Mouse (Mus musculus) stomach, embryonic 15.5 days (tissue): ENCODE results near the gene Ppm1h. TPM values are rescaled to one million over a fixed set of nuclear protein-coding genes. Genes with fewer than 3 reads are reported as not detected.

Experiments used
- ATAC-seq: fragments of 200-750 bp; cut with Nextera tagmentation; 2 replicates; pipeline ENCODE4 v1.8.0; 2017; ENCODE audit warnings: low read depth, moderate number of reproducible peaks, moderate TSS enrichment; ENCODE audit not compliant: insufficient read depth, low FRiP score
- H3K27ac ChIP-seq: fragments of 300-500 bp; sonication (generic); 2 replicates; pipeline ENCODE4 v1.5.1; 2015; ENCODE audit warnings: mild to moderate bottlenecking, inconsistent platforms
- H3K27me3 ChIP-seq: fragments of 300-500 bp; sonication (generic); replicated peaks from 2 replicates; pipeline ENCODE4 v1.6.1; 2015; ENCODE audit warnings: inconsistent platforms
- H3K36me3 ChIP-seq: fragments of 300-500 bp; sonication (generic); 2 replicates; pipeline ENCODE4 v1.6.1; 2015; ENCODE audit warnings: inconsistent platforms
- H3K4me1 ChIP-seq: fragments of 300-500 bp; sonication (generic); 2 replicates; pipeline ENCODE4 v1.6.1; 2015; ENCODE audit warnings: inconsistent platforms
- H3K4me2 ChIP-seq: fragments of 300-500 bp; sonication (generic); 2 replicates; pipeline ENCODE4 v1.6.1; 2015; ENCODE audit warnings: mild to moderate bottlenecking, inconsistent platforms
- H3K4me3 ChIP-seq: fragments of 300-500 bp; sonication (generic); replicated peaks from 2 replicates; pipeline ENCODE4 v1.5.1; 2015; ENCODE audit warnings: inconsistent platforms
- H3K9ac ChIP-seq: fragments of 300-500 bp; sonication (generic); 2 replicates; pipeline ENCODE4 v1.6.1; 2015; ENCODE audit warnings: inconsistent platforms
- H3K9me3 ChIP-seq: fragments of 300-500 bp; sonication (generic); 2 replicates; pipeline ENCODE4 v1.6.1; 2016; ENCODE audit warnings: inconsistent platforms
- WGBS: fragments of 180-500 bp; shearing (Covaris S2); methylation state at CpG from one replicate; pipeline ENCODE4 v1.1.7; 2015; 5-methylcytosine and 5-hydroxymethylcytosine counted together
- polyA plus RNA-seq: library from polyadenylated mRNA; unstranded; fragments of >200 nt; fragmentation: Nextera tagmentation; extraction: Ambion mirVana; gene quantifications from 2 replicates; pipeline ENCODE4 v1.2.1, GENCODE M21; 2015

Ppm1h gene
- polyA plus RNA-seq, 1 experiment from 2014 or later: 13.2 TPM

DNA sequence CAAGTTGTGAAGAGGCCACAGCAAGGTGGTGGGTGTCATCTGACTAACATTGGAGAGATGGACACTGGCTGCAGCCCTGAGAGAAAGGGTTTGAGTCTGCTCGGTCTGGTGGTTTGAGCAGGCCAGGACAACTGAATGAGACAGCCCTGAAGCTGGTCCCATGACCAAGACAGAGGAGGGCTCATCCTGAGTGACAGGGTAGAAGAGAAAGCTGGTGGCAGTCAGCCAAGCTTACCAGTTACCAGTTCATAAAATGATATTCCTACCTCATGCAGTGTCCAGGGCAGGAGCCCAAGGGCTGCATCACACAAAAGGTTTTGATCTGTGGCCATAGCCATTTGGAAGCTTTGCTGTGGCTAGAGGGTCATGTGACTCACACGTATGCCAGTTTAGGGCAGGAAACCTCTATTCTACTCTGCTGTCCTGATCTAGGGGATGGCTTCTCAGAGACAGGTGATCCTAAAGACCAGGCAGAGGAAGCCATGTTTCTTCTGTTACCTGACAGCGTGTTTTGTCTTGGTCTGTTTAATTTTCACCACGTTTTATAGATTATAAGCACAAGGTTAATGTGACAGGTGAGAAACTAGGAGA is 69.9 kb downstream of the Ppm1h start:
- Histone ChIP-seq H3K9ac (no peak overlapping the region), H3K36me3 (no peaks in the 10 kb centered on the region), H3K4me1 (0 out of 2 replicates have a peak, but pooled peaks cover 4% of the 10 kb centered on the region), H3K27me3 (no peaks in the 10 kb centered on the region), H3K4me3 (no peak overlapping the region), H3K9me3 (no peaks in the 10 kb centered on the region), H3K4me2 (no peak overlapping the region), H3K27ac (no peak overlapping the region)
- ATAC-seq: no peak
- WGBS: 60% methylated on average over 4 of the region's 4 CpGs

DNA sequence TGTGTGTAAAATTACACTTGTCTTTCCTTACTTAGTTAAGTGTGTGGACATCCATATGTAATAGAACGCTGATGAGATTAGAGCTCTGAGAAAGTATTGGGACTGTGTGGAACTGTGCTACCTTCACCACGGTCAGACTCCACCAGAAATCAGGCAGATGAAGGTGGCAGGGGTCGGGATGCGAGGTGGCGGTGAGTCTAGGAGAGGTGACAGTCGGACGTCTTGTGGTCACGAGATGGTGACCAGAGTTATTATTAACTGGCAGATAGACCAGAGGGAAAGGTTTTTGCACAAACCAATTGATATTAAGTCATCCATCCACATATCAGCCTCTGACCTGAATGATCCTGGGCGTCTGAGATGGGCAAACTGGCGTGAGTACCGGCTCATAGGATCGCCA is 70.5 kb downstream of the Ppm1h start:
- Histone ChIP-seq H3K4me3 (no peak overlapping the region), H3K27me3 (no peaks in the 10 kb centered on the region), H3K4me1 (0 out of 2 replicates have a peak, but pooled peaks cover 5% of the 10 kb centered on the region), H3K9ac (no peak overlapping the region), H3K36me3 (no peaks in the 10 kb centered on the region), H3K9me3 (no peaks in the 10 kb centered on the region), H3K4me2 (no peak overlapping the region), H3K27ac (no peak overlapping the region)
- ATAC-seq: no peak
- 87% methylated on average over 12 of the region's 12 CpGs for WGBS

DNA sequence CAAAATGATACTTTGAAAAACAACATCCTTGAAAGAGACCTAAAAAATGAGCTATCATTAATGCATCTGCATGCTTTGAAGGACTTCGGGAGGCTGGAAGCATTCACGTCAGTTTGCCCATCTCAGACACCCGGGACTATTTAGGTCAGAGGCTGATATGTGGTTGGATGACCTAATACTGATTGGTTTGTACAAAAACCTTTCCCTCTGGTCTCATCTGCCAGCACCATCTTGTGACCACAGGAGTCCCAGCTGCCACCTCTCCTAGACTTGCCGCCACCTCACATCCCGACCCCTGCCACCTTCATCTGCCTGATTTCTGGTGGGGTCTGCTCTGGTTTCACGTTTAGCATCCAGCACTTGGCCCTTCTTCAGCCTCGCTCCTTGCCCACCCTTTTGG is 71.3 kb downstream of the Ppm1h start:
- H3K4me2 ChIP-seq: no peak overlapping the region
- ATAC-seq: no peak
- no peak overlapping the region for H3K27ac ChIP-seq
- H3K4me3 ChIP-seq: no peak overlapping the region
- no peak overlapping the region for H3K9ac ChIP-seq
- H3K4me1 ChIP-seq: 0 out of 2 replicates have a peak, but pooled peaks cover 5% of the 10 kb centered on the region
- no peaks in the 10 kb centered on the region for H3K9me3 ChIP-seq
- H3K36me3 ChIP-seq: no peaks in the 10 kb centered on the region
- H3K27me3 ChIP-seq: no peaks in the 10 kb centered on the region
- 80% methylated on average over 7 of the region's 7 CpGs for WGBS

DNA sequence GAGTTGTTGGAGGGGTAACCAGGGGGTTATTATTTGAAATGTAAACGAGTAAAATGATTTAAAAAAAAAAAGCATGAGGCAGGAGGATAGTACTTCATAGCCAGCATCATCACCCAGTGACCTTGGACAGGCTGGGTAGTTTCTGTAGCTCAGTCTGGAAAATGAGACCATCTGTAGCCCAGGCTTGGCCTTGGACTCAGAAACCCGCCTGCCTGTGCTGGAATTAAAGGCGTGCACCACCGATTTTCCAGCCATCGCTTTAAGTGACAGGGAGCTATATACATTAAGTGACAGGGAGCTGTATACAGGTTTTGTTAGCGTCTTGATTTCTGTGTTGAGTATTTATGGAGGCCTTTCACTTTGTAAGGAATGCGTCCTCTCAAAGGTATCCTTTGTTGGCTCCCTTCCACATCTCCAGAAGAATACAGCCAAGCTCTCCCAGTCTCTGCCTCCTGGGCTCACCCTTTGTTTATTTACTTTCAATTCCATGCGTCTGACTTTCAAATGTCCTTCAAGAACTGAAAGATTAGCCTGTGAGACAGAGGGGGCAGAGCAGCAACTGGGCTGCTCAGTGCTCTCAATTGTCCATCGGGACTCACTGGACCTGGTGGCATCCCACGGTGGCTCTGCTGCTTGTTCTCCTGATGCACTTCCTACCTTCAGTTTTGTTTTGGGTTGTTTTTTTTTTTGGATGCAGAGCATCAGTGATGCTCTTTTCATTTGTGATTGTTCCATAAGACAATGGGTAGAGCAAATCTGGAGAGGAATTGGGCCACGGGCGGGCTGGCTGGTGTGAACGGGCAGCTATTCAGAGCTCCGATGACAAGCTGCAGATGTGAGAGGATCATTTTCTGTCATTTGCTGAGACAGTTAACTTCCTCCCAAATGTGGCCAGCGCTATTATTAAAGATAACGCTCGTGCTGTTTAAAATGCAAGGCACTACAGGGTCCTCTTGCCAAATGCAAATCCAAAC is 74.7 kb downstream of the Ppm1h start:
- Histone ChIP-seq H3K4me2 (no peak overlapping the region), H3K27me3 (no peaks in the 10 kb centered on the region), H3K9ac (no peak overlapping the region), H3K9me3 (no peaks in the 10 kb centered on the region), H3K4me3 (no peak overlapping the region), H3K27ac (no peak overlapping the region), H3K4me1 (0 out of 2 replicates have a peak, but pooled peaks cover 9% of the 10 kb centered on the region), H3K36me3 (no peaks in the 10 kb centered on the region)
- WGBS: 45% methylated on average over 17 of the region's 17 CpGs
- ATAC-seq: no peak

DNA sequence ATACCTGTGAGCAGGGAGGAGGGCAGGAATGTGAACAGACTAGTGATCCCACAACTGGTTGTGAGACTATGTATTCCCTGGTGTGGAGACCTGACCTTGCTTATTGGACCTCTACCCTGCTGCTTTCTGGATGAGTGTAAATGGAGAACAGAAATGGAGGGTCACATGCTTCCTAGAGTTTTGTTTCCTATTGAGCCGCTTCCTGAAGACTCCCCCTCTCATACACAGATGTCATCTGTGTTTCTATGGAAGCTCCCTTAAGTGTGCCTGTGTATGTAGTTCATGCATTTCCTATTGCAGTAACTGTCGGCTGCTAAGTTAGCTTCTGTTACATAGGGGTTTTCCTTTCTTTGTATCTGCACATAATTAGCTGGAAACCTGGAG is 75.4 kb downstream of the Ppm1h start:
- no peak for ATAC-seq
- no peak overlapping the region for H3K4me3 ChIP-seq
- no peaks in the 10 kb centered on the region for H3K36me3 ChIP-seq
- no peak overlapping the region for H3K27ac ChIP-seq
- 0 out of 2 replicates have a peak, but pooled peaks cover 9% of the 10 kb centered on the region for H3K4me1 ChIP-seq
- WGBS: 45% methylated on average over 2 of the region's 2 CpGs
- no peak overlapping the region for H3K9ac ChIP-seq
- H3K4me2 ChIP-seq: no peak overlapping the region
- H3K27me3 ChIP-seq: no peaks in the 10 kb centered on the region
- H3K9me3 ChIP-seq: no peaks in the 10 kb centered on the region

DNA sequence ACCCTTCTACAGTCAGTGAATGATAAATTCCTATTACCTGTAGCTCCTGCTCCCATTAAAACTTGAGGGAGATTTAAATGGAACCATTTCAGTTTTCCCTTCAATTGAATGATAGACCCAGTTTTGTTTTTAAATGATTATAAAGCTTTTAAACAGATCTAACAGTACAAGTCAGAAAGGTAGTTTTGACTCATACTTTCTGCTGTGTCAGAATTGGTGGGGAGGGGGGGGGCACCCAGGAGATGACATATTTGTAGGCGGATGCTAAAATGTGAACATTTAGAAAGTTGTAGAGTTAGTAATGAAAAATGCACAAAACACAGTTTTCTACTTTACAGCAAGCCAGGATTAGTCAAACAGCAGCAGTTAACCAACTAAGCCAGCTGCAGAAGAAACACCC is 76.4 kb downstream of the Ppm1h start:
- Histone ChIP-seq H3K4me1 (0 out of 2 replicates have a peak, but pooled peaks cover 9% of the 10 kb centered on the region), H3K27ac (no peak overlapping the region), H3K9ac (no peak overlapping the region), H3K36me3 (no peaks in the 10 kb centered on the region), H3K4me3 (no peak overlapping the region), H3K9me3 (no peaks in the 10 kb centered on the region), H3K27me3 (no peaks in the 10 kb centered on the region), H3K4me2 (no peak overlapping the region)
- 94% methylated on average over 1 of the region's 1 CpGs for WGBS
- no peak for ATAC-seq

DNA sequence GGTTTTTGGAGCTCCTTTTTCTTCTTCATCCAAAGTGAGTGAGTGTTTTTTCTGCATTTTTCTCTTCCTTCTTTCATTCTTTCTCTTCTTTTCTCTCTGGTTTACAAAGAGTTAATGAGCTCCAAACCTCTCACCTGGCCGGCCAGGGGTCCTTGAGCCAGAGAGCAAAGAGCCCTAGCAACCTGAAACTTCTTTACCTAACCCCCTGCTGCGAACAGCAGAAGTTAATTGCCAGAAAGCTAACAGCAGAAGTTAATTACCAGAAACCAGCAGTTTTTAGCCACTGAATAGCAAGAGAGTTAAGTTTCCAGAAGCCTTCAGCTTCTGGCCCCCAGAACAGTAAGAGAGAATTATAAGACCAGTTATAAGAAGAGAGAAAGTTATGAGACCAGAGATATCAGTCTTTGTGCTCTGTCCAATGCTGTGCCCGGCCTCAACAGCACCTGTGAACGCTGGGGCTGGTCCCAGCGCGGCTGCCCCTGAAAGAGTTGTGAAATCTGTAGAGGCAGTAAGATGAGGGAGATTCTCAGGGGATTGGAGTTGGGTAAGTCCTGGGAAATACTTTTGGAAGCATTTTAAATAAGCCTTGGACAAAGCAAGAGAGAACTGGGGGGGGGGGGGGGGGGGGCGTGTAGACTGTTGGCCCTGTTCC is 78.4 kb downstream of the Ppm1h start:
- WGBS: 23% methylated on average over 7 of the region's 7 CpGs
- Histone ChIP-seq H3K4me3 (no peak overlapping the region), H3K9me3 (no peaks in the 10 kb centered on the region), H3K36me3 (no peaks in the 10 kb centered on the region), H3K9ac (no peak overlapping the region), H3K4me2 (no peak overlapping the region), H3K27me3 (no peaks in the 10 kb centered on the region), H3K27ac (no peak overlapping the region), H3K4me1 (0 out of 2 replicates have a peak, but pooled peaks cover 9% of the 10 kb centered on the region)
- no peak for ATAC-seq

DNA sequence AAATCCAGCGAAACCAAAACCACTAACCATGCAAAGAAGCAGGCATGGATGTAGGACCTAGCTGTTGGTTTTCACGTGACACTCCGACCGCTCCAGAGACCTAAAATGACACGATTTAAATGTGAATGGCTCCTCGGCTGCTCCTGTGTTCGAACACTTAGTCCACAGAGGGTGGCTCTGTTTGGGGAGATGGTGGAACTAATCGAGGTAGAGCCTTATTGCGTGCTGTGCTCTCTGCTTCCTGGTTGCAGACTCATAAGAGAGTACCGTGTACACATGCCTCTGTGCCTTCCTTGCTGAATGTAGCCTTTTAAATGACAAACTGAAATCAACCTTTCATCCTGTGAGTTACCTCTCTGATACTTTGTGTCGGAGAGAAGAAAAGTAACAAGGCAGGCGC is 79.2 kb downstream of the Ppm1h start:
- Histone ChIP-seq H3K27me3 (no peaks in the 10 kb centered on the region), H3K4me1 (0 out of 2 replicates have a peak, but pooled peaks cover 9% of the 10 kb centered on the region), H3K36me3 (no peaks in the 10 kb centered on the region), H3K4me3 (no peak overlapping the region), H3K27ac (no peak overlapping the region), H3K9ac (no peak overlapping the region), H3K4me2 (0 out of 2 replicates have a peak overlapping the region, but pooled peaks have one; percentile 21), H3K9me3 (no peaks in the 10 kb centered on the region)
- 71% methylated on average over 12 of the region's 12 CpGs for WGBS
- no peak for ATAC-seq

DNA sequence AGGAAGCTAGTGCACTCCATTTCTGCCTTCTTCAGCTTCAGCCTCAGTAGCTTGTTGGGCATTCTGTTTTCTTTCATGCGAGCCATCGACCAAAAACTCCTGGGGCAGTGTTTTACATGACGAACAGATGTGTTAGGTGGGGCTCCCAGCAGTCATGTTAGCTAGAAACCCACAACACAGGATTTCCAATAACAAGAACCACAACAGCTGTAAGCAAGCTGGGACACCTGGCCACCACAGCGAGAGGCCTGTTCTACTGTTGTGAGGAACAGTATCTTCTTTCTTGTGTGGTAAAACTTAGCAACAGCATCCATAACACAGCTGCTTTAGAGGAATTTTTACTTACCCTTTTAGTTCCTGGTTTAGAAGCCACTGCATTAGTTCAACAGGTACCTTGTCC is 79.8 kb downstream of the Ppm1h start:
- H3K36me3 ChIP-seq: no peaks in the 10 kb centered on the region
- H3K4me2 ChIP-seq: no peak overlapping the region
- no peak overlapping the region for H3K27ac ChIP-seq
- 0 out of 2 replicates have a peak, but pooled peaks cover 7% of the 10 kb centered on the region for H3K4me1 ChIP-seq
- no peaks in the 10 kb centered on the region for H3K27me3 ChIP-seq
- H3K9me3 ChIP-seq: no peaks in the 10 kb centered on the region
- WGBS: 70% methylated on average over 4 of the region's 4 CpGs
- no peak overlapping the region for H3K4me3 ChIP-seq
- H3K9ac ChIP-seq: no peak overlapping the region
- ATAC-seq: no peak

DNA sequence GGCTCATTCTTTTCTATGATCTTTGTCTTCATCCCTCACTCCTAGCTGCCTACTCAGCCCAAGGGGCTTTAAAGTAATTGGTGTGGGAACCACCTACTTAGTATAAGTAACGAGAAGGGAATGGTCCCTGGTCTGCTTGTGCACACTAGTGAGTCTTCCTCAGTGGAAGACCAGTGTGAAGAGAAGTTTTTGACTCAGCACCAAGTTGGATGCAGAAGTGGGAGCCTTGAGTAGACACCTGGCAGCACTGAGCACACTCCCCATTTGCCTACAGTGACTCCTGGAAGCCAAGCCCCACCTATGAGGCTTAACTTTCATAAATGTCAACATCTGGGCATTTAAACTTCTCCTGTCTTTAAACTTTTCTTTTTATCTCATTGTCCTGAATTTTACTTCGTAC is 81.2 kb downstream of the Ppm1h start:
- H3K27me3 ChIP-seq: no peaks in the 10 kb centered on the region
- no peaks in the 10 kb centered on the region for H3K36me3 ChIP-seq
- no peak overlapping the region for H3K27ac ChIP-seq
- 83% methylated on average over 2 of the region's 2 CpGs for WGBS
- no peak for ATAC-seq
- H3K4me1 ChIP-seq: 0 out of 2 replicates have a peak, but pooled peaks cover 4% of the 10 kb centered on the region
- H3K9ac ChIP-seq: no peak overlapping the region
- H3K9me3 ChIP-seq: no peaks in the 10 kb centered on the region
- no peak overlapping the region for H3K4me3 ChIP-seq
- no peak overlapping the region for H3K4me2 ChIP-seq

DNA sequence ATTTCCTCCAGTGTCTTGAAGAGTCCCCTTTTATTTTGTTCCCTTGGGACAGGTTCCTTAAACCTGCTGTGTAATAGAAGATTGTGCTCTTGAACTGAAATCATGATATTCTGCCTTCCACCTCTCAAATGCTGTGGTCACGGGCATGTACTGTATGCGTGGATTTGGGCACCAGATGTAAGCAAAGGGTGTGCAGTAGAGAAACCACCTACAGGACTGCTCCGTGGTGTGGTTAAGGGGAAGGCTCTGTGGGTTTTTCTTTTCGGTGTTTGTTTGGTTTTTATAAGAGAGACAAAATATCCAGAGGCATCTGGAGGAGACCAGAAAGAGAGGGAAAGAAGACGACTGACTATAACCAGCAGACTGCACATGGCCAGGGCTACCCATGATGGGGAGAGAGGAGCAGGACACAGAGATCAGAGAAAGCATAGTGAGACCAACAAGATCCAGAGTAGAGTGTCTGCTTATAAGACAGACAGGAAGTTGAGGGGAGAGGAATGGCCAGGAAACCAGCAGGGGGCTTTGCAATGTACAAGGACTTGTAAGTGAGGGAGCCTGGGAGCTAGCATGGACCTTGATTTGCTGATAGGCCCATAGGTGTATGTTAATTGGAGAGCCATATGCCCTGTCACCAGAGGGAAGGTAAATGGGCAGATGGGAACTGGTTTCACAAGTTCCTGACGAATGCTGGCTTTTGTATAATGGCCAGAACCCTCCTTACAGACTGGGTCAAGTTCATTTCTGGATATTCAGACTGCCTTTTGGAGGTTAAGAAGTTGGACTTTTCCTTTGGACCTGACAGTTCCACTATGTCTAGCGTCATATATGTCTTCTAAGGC is 82.1 kb downstream of the Ppm1h start:
- H3K9ac ChIP-seq: no peak overlapping the region
- no peak overlapping the region for H3K4me2 ChIP-seq
- H3K9me3 ChIP-seq: no peaks in the 10 kb centered on the region
- ATAC-seq: no peak
- WGBS: 69% methylated on average over 7 of the region's 7 CpGs
- no peaks in the 10 kb centered on the region for H3K36me3 ChIP-seq
- H3K4me1 ChIP-seq: 0 out of 2 replicates have a peak, but pooled peaks cover 3% of the 10 kb centered on the region
- no peaks in the 10 kb centered on the region for H3K27me3 ChIP-seq
- no peak overlapping the region for H3K27ac ChIP-seq
- H3K4me3 ChIP-seq: no peak overlapping the region
